Mouse (Mus musculus) intestine, embryonic 16.5 days (tissue): Measurements from ENCODE around the gene Tpr. TPM values are rescaled to one million over a fixed set of nuclear protein-coding genes. Genes with fewer than 3 reads are reported as not detected.

ENCODE experiments used
- ATAC-seq: fragments of 200-750 bp; cut with Nextera tagmentation; 2 replicates; pipeline ENCODE4 v1.8.0; 2017; ENCODE audit warnings: moderate TSS enrichment, moderate library complexity
- H3K27ac ChIP-seq: fragments of 300-500 bp; sonication (generic); 2 replicates; pipeline ENCODE4 v1.5.1; 2014; ENCODE audit warnings: mild to moderate bottlenecking, low read length
- H3K27me3 ChIP-seq: fragments of 300-500 bp; sonication (generic); replicated peaks from 2 replicates; pipeline ENCODE4 v1.6.1; 2014; ENCODE audit warnings: low read length, control low read depth, mixed read lengths; ENCODE audit not compliant: control insufficient read depth, insufficient read depth
- H3K36me3 ChIP-seq: fragments of 300-500 bp; sonication (generic); 2 replicates; pipeline ENCODE4 v1.6.1; 2014; ENCODE audit warnings: low read length, control low read depth; ENCODE audit not compliant: control insufficient read depth, insufficient read depth
- H3K4me1 ChIP-seq: fragments of 300-500 bp; sonication (generic); 2 replicates; pipeline ENCODE4 v1.6.1; 2014; ENCODE audit warnings: low read length, control low read depth, mixed read lengths; ENCODE audit not compliant: control insufficient read depth, insufficient read depth
- H3K4me2 ChIP-seq: fragments of 300-500 bp; sonication (generic); 2 replicates; pipeline ENCODE4 v1.6.1; 2014; ENCODE audit warnings: low read depth, low read length, control low read depth
- H3K4me3 ChIP-seq: fragments of 300-500 bp; sonication (generic); 2 replicates; pipeline ENCODE4 v1.5.1; 2014; ENCODE audit warnings: mild to moderate bottlenecking, low read length
- H3K9ac ChIP-seq: fragments of 300-500 bp; sonication (generic); 2 replicates; pipeline ENCODE4 v1.6.1; 2014; ENCODE audit warnings: low read depth, low read length
- H3K9me3 ChIP-seq: fragments of 300-500 bp; sonication (generic); 2 replicates; pipeline ENCODE4 v1.6.1; 2016; ENCODE audit warnings: low read length, control low read depth; ENCODE audit not compliant: control insufficient read depth
- WGBS: fragments of 180-500 bp; shearing (Covaris S2); extraction: QIAGEN DNeasy Blood & Tissue Kit; methylation state at CpG from one replicate; pipeline ENCODE4 v1.1.7; 2014; 5-methylcytosine and 5-hydroxymethylcytosine counted together
- polyA plus RNA-seq: library from polyadenylated mRNA; unstranded; fragments of >200 nt; fragmentation: Nextera tagmentation; extraction: Ambion mirVana; gene quantifications from 2 replicates; pipeline ENCODE4 v1.2.1, GENCODE M21; 2015

Tpr gene
- polyA plus RNA-seq, 1 experiment from 2014 or later = 120 TPM

- Histone ChIP-seq H3K36me3 (no peaks in the 10 kb centered on the region), H3K9ac (no peak overlapping the region), H3K27me3 (no peaks in the 10 kb centered on the region), H3K27ac (no peak overlapping the region), H3K4me2 (no peak overlapping the region), H3K4me1 (0 out of 2 replicates have a peak, but pooled peaks cover 4% of the 10 kb centered on the region), H3K4me3 (no peak overlapping the region), H3K9me3 (no peaks in the 10 kb centered on the region)
- WGBS = 95% methylated on average over 3 of the region's 3 CpGs
- no peak for ATAC-seq
Observed at GRCm38 (mm10) chr1:150396001-150396400, 3.4 kb downstream of the Tpr start.

- Histone ChIP-seq H3K9ac (no peak overlapping the region), H3K9me3 (no peaks in the 10 kb centered on the region), H3K4me3 (no peak overlapping the region), H3K27me3 (no peaks in the 10 kb centered on the region), H3K4me2 (no peak overlapping the region), H3K36me3 (peaks cover 4% of the 10 kb centered on the region; the same call in 1 of the 2 replicates), H3K4me1 (no peaks in the 10 kb centered on the region), H3K27ac (no peak overlapping the region)
- 90% methylated on average over 3 of the region's 3 CpGs for WGBS
- ATAC-seq = no peak
Observed at GRCm38 (mm10) chr1:150403914-150404313, 11.3 kb downstream of the Tpr start.

GRCm38 (mm10) chr1:150404555-150404954, 11.9 kb downstream of the Tpr start:
- Histone ChIP-seq H3K4me1 (no peaks in the 10 kb centered on the region), H3K27me3 (no peaks in the 10 kb centered on the region), H3K9ac (no peak overlapping the region), H3K27ac (no peak overlapping the region), H3K9me3 (no peaks in the 10 kb centered on the region), H3K4me2 (no peak overlapping the region), H3K4me3 (no peak overlapping the region), H3K36me3 (peaks cover 4% of the 10 kb centered on the region; the same call in 1 of the 2 replicates)
- no peak for ATAC-seq
- 76% methylated on average over 3 of the region's 3 CpGs for WGBS

GRCm38 (mm10) chr1:150407285-150407684, 14.6 kb downstream of the Tpr start:
- WGBS = 82% methylated on average over 9 of the region's 9 CpGs

GRCm38 (mm10) chr1:150409996-150410395, 17.4 kb downstream of the Tpr start:
- H3K36me3 ChIP-seq = peaks cover 10% of the 10 kb centered on the region
- ATAC-seq = no peak
- H3K27ac ChIP-seq = no peak overlapping the region
- no peak overlapping the region for H3K4me3 ChIP-seq
- no peaks in the 10 kb centered on the region for H3K27me3 ChIP-seq
- WGBS = 94% methylated on average over 6 of the region's 6 CpGs
- H3K4me2 ChIP-seq = no peak overlapping the region
- no peaks in the 10 kb centered on the region for H3K9me3 ChIP-seq
- no peak overlapping the region for H3K9ac ChIP-seq
- no peaks in the 10 kb centered on the region for H3K4me1 ChIP-seq

More at GRCm38 (mm10) chr1:150407285-150407684, 14.6 kb downstream of the Tpr start:
- Histone ChIP-seq H3K36me3 (peaks cover 9% of the 10 kb centered on the region; the same call in 1 of the 2 replicates), H3K9ac (no peak overlapping the region), H3K9me3 (no peaks in the 10 kb centered on the region), H3K4me2 (no peak overlapping the region), H3K27me3 (no peaks in the 10 kb centered on the region), H3K4me3 (no peak overlapping the region), H3K4me1 (no peaks in the 10 kb centered on the region), H3K27ac (no peak overlapping the region)
- no peak for ATAC-seq

- H3K36me3 ChIP-seq = peaks cover 23% of the 10 kb centered on the region
- H3K27ac ChIP-seq = no peak overlapping the region
- no peak overlapping the region for H3K4me3 ChIP-seq
- no peak overlapping the region for H3K9ac ChIP-seq
- no peaks in the 10 kb centered on the region for H3K9me3 ChIP-seq
- no peaks in the 10 kb centered on the region for H3K27me3 ChIP-seq
- no peaks in the 10 kb centered on the region for H3K4me1 ChIP-seq
- H3K4me2 ChIP-seq = no peak overlapping the region
- 92% methylated on average over 3 of the region's 3 CpGs for WGBS
- no peak for ATAC-seq
Observed at GRCm38 (mm10) chr1:150416006-150416405, 23.4 kb downstream of the Tpr start.

GRCm38 (mm10) chr1:150418426-150418825, 25.8 kb downstream of the Tpr start:
- Histone ChIP-seq H3K27ac (no peak overlapping the region), H3K4me2 (no peak overlapping the region), H3K9ac (no peak overlapping the region), H3K27me3 (no peaks in the 10 kb centered on the region), H3K36me3 (peaks cover 27% of the 10 kb centered on the region), H3K4me1 (no peaks in the 10 kb centered on the region), H3K9me3 (no peaks in the 10 kb centered on the region), H3K4me3 (no peak overlapping the region)
- ATAC-seq = no peak
- 89% methylated on average over 4 of the region's 4 CpGs for WGBS

- 94% methylated on average over 9 of the region's 9 CpGs for WGBS
- H3K9ac ChIP-seq = no peak overlapping the region
- H3K4me3 ChIP-seq = no peak overlapping the region
- H3K4me1 ChIP-seq = no peaks in the 10 kb centered on the region
- no peaks in the 10 kb centered on the region for H3K9me3 ChIP-seq
- no peaks in the 10 kb centered on the region for H3K27me3 ChIP-seq
- no peak overlapping the region for H3K27ac ChIP-seq
- no peak for ATAC-seq
- no peak overlapping the region for H3K4me2 ChIP-seq
- H3K36me3 ChIP-seq = peaks cover 18% of the 10 kb centered on the region; the same call in 1 of the 2 replicates
Observed at GRCm38 (mm10) chr1:150425665-150426064, 33.0 kb downstream of the Tpr start.

- ATAC-seq = no peak
- no peaks in the 10 kb centered on the region for H3K9me3 ChIP-seq
- H3K27ac ChIP-seq = no peak overlapping the region
- no peaks in the 10 kb centered on the region for H3K4me1 ChIP-seq
- H3K4me3 ChIP-seq = no peak overlapping the region
- H3K36me3 ChIP-seq = peaks cover 18% of the 10 kb centered on the region; the same call in 1 of the 2 replicates
- H3K4me2 ChIP-seq = no peak overlapping the region
- no peaks in the 10 kb centered on the region for H3K27me3 ChIP-seq
- WGBS = 74% methylated on average over 3 of the region's 3 CpGs
- no peak overlapping the region for H3K9ac ChIP-seq
Observed at GRCm38 (mm10) chr1:150426216-150426615, 33.6 kb downstream of the Tpr start.

GRCm38 (mm10) chr1:150438641-150439040, 46.0 kb downstream of the Tpr start:
- Histone ChIP-seq H3K9ac (no peak overlapping the region), H3K36me3 (peaks cover 8% of the 10 kb centered on the region), H3K4me1 (no peaks in the 10 kb centered on the region), H3K27me3 (no peaks in the 10 kb centered on the region), H3K27ac (no peak overlapping the region), H3K9me3 (no peaks in the 10 kb centered on the region), H3K4me2 (no peak overlapping the region), H3K4me3 (no peak overlapping the region)
- no peak for ATAC-seq
- WGBS = 83% methylated on average over 3 of the region's 3 CpGs
